Mouse (Mus musculus): ENCODE results near the gene Rab5b.

DNA sequence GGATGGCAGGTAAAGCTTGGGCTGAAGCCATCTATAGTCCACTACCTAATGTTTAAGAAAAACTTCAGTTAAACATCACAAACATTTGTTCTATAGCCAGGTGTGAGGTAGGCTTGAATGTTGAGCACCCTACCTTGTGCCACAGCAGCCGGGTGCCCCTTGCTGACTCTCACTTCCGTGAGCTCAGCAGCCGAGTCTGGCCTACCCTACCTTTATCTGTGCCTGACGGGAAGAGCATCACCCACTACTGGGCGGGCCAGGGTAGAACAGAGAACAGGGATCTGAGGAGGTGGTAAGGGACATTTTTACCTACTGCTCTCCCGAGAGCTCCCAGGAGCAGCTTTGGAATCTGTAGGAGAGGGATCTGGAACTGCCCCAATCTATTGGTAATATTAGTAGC is 53.3 kb downstream of the Rab5b start:
- TF ChIP-seq POLR2A (IDR thresholded peaks at IDR 0.05; ENCODE audit: extremely low read depth, insufficient read depth, low read length), result no peak
- no peak for TF ChIP-seq CTCF (IDR thresholded peaks at IDR 0.05; ENCODE audit: low read depth, low read length)

Measured in liver, adult 2 months (tissue).